Mouse (Mus musculus) midbrain, embryonic 10.5 days (tissue): ENCODE measurements around the gene Fryl. TPM values are rescaled to one million over a fixed set of nuclear protein-coding genes. Genes with fewer than 3 reads are reported as not detected.

Experiments
- DNase-seq: peaks from one replicate; pipeline ENCODE4 v3.0.0-alpha.2; 2017; ENCODE audit warnings: low spot score
- H3K27ac ChIP-seq: fragments of 300-500 bp; sonication (generic); replicated peaks from 2 replicates; pipeline ENCODE4 v1.5.1; 2016; ENCODE audit warnings: mild to moderate bottlenecking
- H3K27me3 ChIP-seq: fragments of 300-500 bp; sonication (generic); 2 replicates; pipeline ENCODE4 v1.6.1; 2016; ENCODE audit warnings: low read depth, mild to moderate bottlenecking; ENCODE audit not compliant: poor library complexity, severe bottlenecking
- H3K36me3 ChIP-seq: fragments of 300-500 bp; sonication (generic); 2 replicates; pipeline ENCODE4 v1.6.1; 2016; ENCODE audit warnings: mild to moderate bottlenecking, moderate library complexity
- H3K4me1 ChIP-seq: fragments of 300-500 bp; sonication (generic); 2 replicates; pipeline ENCODE4 v1.6.1; 2016
- H3K4me3 ChIP-seq: fragments of 300-500 bp; sonication (generic); 2 replicates; pipeline ENCODE4 v1.5.1; 2016; ENCODE audit warnings: mild to moderate bottlenecking, moderate library complexity
- H3K9me3 ChIP-seq: fragments of 300-500 bp; sonication (generic); replicated peaks from 2 replicates; pipeline ENCODE4 v1.6.1; 2016; ENCODE audit warnings: mild to moderate bottlenecking
- WGBS: fragments of 180-500 bp; shearing (Covaris S2); methylation state at CpG from one replicate; pipeline ENCODE4 v1.1.7; 2016; 5-methylcytosine and 5-hydroxymethylcytosine counted together
- polyA plus RNA-seq: library from polyadenylated mRNA; unstranded; fragments of >200 nt; fragmentation: Nextera tagmentation; extraction: Ambion mirVana; gene quantifications from 2 replicates; pipeline ENCODE4 v1.2.1, GENCODE M21; 2016

The Fryl gene
- polyA plus RNA-seq, 1 experiment from 2014 or later: 23.7 TPM

- WGBS: 51% methylated on average over 8 of the region's 8 CpGs
- no peak overlapping the region for H3K4me3 ChIP-seq
- H3K27ac ChIP-seq: peak overlapping the region; percentile 63
- no peaks in the 10 kb centered on the region for H3K9me3 ChIP-seq
- peaks cover 19% of the 10 kb centered on the region for H3K4me1 ChIP-seq
- DNase-seq: no peak
- H3K36me3 ChIP-seq: no peaks in the 10 kb centered on the region
- no peaks in the 10 kb centered on the region for H3K27me3 ChIP-seq
Observed at GRCm38 (mm10) chr5:72994424-72994823, 262.0 kb downstream of the Fryl start.

GRCm38 (mm10) chr5:72992474-72992873, 263.9 kb downstream of the Fryl start:
- H3K36me3 ChIP-seq: no peaks in the 10 kb centered on the region
- no peak overlapping the region for H3K4me3 ChIP-seq
- 86% methylated on average over 1 of the region's 1 CpGs for WGBS
- H3K4me1 ChIP-seq: peaks cover 19% of the 10 kb centered on the region
- no peaks in the 10 kb centered on the region for H3K9me3 ChIP-seq
- H3K27ac ChIP-seq: no peak overlapping the region
- H3K27me3 ChIP-seq: no peaks in the 10 kb centered on the region
- DNase-seq: no peak

- H3K4me1 ChIP-seq: peaks cover 11% of the 10 kb centered on the region
- no peaks in the 10 kb centered on the region for H3K36me3 ChIP-seq
- no peaks in the 10 kb centered on the region for H3K9me3 ChIP-seq
- H3K27me3 ChIP-seq: no peaks in the 10 kb centered on the region
- WGBS: 89% methylated on average over 8 of the region's 8 CpGs
- no peak for DNase-seq
- no peak overlapping the region for H3K4me3 ChIP-seq
- H3K27ac ChIP-seq: no peak overlapping the region
Observed at GRCm38 (mm10) chr5:72989756-72990155, 266.7 kb downstream of the Fryl start.

GRCm38 (mm10) chr5:72987786-72988185, 268.6 kb downstream of the Fryl start:
- no peak overlapping the region for H3K27ac ChIP-seq
- no peaks in the 10 kb centered on the region for H3K27me3 ChIP-seq
- H3K4me1 ChIP-seq: 0 out of 2 replicates have a peak, but pooled peaks cover 2% of the 10 kb centered on the region
- no peaks in the 10 kb centered on the region for H3K36me3 ChIP-seq
- 91% methylated on average over 7 of the region's 7 CpGs for WGBS
- H3K9me3 ChIP-seq: no peaks in the 10 kb centered on the region
- no peak for DNase-seq
- no peak overlapping the region for H3K4me3 ChIP-seq

GRCm38 (mm10) chr5:72984091-72984490, 272.3 kb downstream of the Fryl start:
- H3K36me3 ChIP-seq: peaks cover 17% of the 10 kb centered on the region
- WGBS: 10% methylated on average over 2 of the region's 2 CpGs
- DNase-seq: no peak
- H3K27me3 ChIP-seq: no peaks in the 10 kb centered on the region
- H3K4me3 ChIP-seq: no peak overlapping the region
- no peaks in the 10 kb centered on the region for H3K4me1 ChIP-seq
- no peak overlapping the region for H3K27ac ChIP-seq
- no peaks in the 10 kb centered on the region for H3K9me3 ChIP-seq

GRCm38 (mm10) chr5:72976539-72976938, 279.9 kb downstream of the Fryl start:
- Histone ChIP-seq H3K36me3 (peaks cover 65% of the 10 kb centered on the region), H3K4me3 (no peak overlapping the region)
- WGBS: 91% methylated on average over 4 of the region's 4 CpGs

GRCm38 (mm10) chr5:72975996-72976395, 280.4 kb downstream of the Fryl start:
- Histone ChIP-seq H3K27ac (no peak overlapping the region), H3K36me3 (peaks cover 65% of the 10 kb centered on the region), H3K9me3 (no peaks in the 10 kb centered on the region), H3K4me1 (peaks cover 16% of the 10 kb centered on the region), H3K27me3 (no peaks in the 10 kb centered on the region), H3K4me3 (no peak overlapping the region)
- DNase-seq: no peak
- 97% methylated on average over 6 of the region's 6 CpGs for WGBS

More at GRCm38 (mm10) chr5:72976539-72976938, 279.9 kb downstream of the Fryl start:
- no peak overlapping the region for H3K27ac ChIP-seq
- H3K4me1 ChIP-seq: peaks cover 16% of the 10 kb centered on the region
- H3K9me3 ChIP-seq: no peaks in the 10 kb centered on the region
- no peak for DNase-seq
- no peaks in the 10 kb centered on the region for H3K27me3 ChIP-seq

- WGBS: 94% methylated on average over 7 of the region's 7 CpGs
- Histone ChIP-seq H3K4me1 (peaks cover 16% of the 10 kb centered on the region), H3K27me3 (no peaks in the 10 kb centered on the region), H3K27ac (no peak within 1 kb of the TSS), H3K9me3 (no peaks in the 10 kb centered on the region), H3K4me3 (no peak within 1 kb of the TSS), H3K36me3 (peaks cover 64% of the 10 kb centered on the region)
- DNase-seq: no peak
Observed at GRCm38 (mm10) chr5:72974602-72975001, 281.8 kb downstream of the Fryl start, which contains the start of gene Gm10135. Gene Gm10135, minus strand, starts transcription at chr5:72974702.

GRCm38 (mm10) chr5:72972934-72973333, 283.5 kb downstream of the Fryl start:
- Histone ChIP-seq H3K4me3 (no peak overlapping the region), H3K9me3 (no peaks in the 10 kb centered on the region), H3K4me1 (peaks cover 16% of the 10 kb centered on the region), H3K27me3 (no peaks in the 10 kb centered on the region), H3K27ac (peak overlapping the region; percentile 55), H3K36me3 (peaks cover 71% of the 10 kb centered on the region)
- peak; percentile 39 for DNase-seq
- WGBS: 38% methylated on average over 5 of the region's 5 CpGs

GRCm38 (mm10) chr5:72972435-72972834, 284.0 kb downstream of the Fryl start:
- peak overlapping the region; percentile 55 for H3K27ac ChIP-seq
- DNase-seq: no peak
- H3K4me3 ChIP-seq: no peak overlapping the region
- H3K27me3 ChIP-seq: no peaks in the 10 kb centered on the region
- H3K36me3 ChIP-seq: peaks cover 70% of the 10 kb centered on the region
- peaks cover 16% of the 10 kb centered on the region for H3K4me1 ChIP-seq
- no peaks in the 10 kb centered on the region for H3K9me3 ChIP-seq
- WGBS: 64% methylated on average over 4 of the region's 4 CpGs

Other genes with a start within 250 kb of the Fryl start
- gene Slc10a4, start 249.7 kb downstream of the Fryl start, polyA plus RNA-seq: 1.9 and 6.6 TPM in 2 replicates
- 164 TPM in 2 replicates for gene Ociad1, start 36.2 kb upstream of the Fryl start, polyA plus RNA-seq
- 10.2 and 14.6 TPM in 2 replicates for gene Ociad2, start 84.4 kb upstream of the Fryl start, polyA plus RNA-seq
- not detected in 2 replicates for gene Cwh43, start 149.5 kb upstream of the Fryl start, polyA plus RNA-seq
- 46.0 and 54.9 TPM in 2 replicates for gene Dcun1d4, start 224.4 kb upstream of the Fryl start, polyA plus RNA-seq